Mouse (Mus musculus): ENCODE measurements around the gene Sim1. TPM values are rescaled to one million over a fixed set of nuclear protein-coding genes. Genes with fewer than 3 reads are reported as not detected.
A peak's percentile ranks its signal among the peaks of the same experiment; 100 is the strongest.

The Sim1 gene
- total RNA-seq, 2 experiments from 2014 or later = not detected

DNA sequence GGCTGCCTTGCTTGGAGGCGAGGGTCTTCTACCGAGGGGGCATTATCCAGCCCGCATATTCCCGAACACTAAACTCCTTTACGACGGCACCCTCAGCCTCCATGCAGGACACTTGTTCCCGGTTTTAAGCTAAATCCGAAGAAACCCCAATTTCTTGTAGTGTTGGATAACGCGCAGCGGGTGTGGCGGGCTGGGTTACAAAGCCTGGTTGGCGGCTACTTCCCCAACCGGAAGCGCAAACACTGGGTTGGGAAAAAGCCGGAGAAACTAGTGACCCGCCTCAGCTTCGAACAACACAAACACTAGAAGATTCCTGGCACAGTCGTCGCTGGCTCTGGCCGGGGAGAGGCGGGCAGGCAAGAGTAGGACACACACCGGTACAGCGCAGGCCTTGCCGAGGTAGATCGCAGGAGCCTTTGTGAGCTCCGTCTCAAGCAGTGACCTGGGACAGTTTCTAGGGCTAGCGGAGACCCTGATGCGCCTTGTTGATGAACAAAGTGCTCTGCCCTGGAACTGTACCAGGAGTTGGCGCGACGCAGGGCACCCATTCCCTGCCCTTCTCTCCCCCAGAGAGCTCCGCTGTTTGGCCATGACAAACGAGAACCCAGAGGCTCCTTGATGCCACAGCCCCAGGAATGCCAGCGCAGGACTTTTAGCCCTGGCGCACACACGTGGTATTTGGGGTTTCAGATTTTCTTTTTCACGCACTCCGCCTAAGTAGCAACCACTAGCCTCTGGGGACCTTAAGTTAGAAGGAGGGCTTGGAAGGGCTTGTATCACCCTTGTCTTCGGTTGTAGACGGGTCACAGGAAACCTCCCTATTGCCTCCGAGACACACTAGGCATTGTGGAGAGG is 6.4 kb downstream of the Sim1 start:
- ATAC-seq (replicated peaks; ENCODE audit: poor library complexity) = 0 out of 2 replicates have a peak, but pooled peaks have one; percentile 4

DNA sequence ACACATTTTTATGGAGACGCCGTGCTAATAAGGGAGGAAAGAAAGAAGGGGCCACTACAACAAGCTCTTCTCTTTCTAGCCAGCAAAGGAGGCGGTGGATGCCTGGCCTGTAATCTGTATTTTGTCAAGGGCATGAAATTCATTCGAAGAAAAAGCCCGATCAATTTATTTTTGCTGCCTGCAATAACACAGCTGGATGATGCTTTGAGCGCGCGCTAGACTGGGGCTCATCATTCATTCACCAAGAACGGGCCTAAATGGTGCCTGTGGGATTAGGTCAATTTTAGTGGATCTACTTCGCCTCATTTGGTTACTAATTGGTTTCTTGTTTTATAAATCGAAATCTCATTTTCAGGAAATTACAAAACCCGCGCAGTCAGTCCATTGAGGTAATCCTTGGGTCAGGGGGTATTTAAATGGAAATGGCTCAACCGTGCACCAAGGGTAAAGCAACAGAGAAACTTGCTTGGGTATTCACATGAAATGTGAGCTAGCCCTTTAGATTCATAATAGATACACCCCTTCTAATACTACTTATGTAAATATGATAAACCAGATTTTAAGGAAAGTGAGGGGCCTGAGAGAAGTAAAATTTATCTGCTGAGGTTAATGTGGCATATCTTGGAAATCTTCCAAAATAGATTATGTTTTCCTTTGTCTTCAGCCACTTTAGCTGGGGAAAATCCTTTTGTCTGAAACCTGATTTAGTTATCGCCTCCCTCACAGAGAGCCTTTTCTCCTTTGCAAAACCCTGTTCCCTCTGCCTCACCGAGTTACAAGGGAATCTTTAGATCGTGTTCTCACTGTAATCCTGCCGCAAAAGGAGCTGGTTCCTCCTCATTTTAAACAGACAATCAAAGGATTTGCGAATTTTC is 7.3 kb downstream of the Sim1 start:
- ATAC-seq (replicated peaks; ENCODE audit: poor library complexity) = no peak

DNA sequence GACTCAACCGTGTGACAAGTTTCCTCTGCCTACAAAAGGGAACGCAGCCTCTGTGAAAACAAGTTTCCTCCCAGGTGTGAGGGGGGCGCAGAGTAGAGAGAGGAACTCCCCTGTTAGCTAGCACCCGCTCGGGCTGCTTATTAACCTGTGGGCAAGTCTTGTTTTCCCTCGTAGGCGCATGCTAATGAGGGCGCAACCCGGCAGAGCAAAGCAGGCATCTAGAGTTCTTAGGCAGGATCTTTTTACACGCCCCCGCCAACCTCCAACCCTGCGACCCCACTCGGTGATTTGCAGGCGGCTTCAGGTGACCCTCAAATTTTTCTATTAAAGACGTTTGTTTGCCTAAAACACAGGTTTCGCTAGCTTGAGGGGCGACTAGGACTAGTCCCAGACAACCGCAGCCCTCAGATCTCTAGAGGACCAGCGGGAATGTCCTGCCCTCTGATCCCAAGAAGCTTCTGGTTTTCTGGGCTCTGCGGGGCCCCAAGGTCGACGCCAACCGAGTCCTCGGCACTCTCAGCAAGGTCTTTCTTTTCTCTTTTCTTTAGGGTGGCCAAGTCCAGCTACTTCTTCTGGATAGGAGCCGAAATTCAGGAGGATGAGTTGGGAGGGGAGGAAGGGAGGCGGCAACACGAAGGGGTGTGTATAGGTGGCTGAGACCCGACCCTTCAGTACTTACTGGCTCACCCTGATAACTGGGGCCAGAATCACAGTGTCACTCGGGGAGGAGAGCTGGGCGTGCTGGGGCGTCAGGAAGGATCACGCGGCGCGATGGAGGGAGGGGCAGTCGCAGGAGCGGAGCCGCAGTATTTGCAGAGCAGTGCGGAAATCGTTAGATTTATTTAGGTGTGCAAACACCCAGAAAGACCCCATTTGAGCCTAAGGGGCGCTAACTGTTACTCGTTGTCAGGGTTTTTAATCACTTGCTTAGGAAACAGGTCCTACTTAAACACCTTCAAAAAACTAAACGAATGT is 8.5 kb downstream of the Sim1 start:
- peak; percentile 14; the same call in 1 of the 2 replicates for ATAC-seq (replicated peaks; ENCODE audit: poor library complexity)

- ATAC-seq (replicated peaks; ENCODE audit: poor library complexity) = no peak
These were observed 9.6 kb downstream of the Sim1 start for GRCm38 (mm10) chr10:50903846-50904763.

- no peak for ATAC-seq (replicated peaks; ENCODE audit: poor library complexity)
These were observed 10.5 kb downstream of the Sim1 start for GRCm38 (mm10) chr10:50904764-50905701.

- peak; percentile 75 for ATAC-seq (replicated peaks; ENCODE audit: poor library complexity)
These were observed 15.8 kb downstream of the Sim1 start for GRCm38 (mm10) chr10:50910400-50910799.

DNA sequence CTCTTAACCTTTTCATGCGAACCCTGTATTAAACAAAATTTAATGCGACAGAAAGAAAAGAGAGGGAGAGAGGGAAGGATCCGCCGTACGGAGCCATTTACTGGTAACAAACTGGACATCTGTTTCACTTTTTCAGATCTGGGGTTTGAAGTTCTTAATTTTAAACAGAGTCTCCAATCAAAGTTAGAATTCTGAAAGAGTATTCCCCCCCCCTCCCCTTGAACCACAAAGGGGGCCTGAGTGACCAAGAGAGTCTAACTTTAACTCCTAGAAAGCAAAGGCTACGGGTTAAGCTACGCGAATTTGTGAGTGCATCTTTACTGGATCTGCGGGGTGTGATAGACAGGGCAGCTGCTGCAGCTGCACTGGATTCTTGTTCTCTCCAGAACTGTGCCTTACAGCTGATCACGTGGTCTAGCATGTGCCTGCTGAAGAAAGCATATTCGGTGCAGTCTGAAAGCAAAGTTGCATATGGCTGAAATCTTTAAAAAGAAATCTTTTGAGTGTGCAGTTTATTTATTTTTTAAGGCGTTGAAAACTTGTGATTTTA is 16.4 kb downstream of the Sim1 start:
- ATAC-seq (replicated peaks; ENCODE audit: poor library complexity) = no peak

DNA sequence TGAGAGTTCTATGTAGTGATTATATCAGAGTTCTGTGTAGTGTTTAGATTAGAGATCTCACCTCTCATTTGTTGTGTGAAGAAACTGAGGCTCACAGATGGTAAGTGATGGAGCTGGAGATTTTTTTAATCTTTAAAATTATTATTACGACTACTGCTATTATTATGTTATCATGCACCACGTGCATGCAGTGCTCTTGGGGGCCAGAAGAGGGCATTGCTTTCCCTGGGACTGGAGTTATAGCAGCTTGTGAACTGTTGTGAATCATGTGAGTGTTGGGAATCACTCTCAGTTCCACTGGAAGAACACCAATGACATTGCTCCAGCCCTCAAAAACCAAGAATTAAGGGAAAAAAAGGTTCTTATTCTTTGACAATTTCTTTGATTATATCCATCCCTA is 21.1 kb downstream of the Sim1 start:
- no peak for ATAC-seq (replicated peaks; ENCODE audit: poor library complexity)

DNA sequence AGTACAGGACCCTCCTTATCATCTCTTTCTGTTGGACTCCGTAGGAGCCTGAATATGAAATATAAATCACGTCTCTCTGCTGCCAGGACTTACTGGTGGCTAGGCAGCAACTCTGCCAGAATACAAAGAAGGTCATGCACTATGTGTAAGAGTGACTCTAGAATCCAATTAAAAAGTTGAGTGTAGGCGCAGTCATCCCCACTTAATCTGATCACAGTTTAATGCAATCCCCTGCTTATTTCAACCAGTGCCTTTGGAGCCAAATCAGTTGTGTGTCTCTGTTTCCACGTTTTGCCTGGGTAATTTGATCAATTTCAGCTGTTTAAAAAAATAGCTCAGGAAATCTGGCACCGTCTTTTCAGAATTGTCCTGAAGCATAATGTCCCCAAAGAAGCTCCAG is 34.7 kb downstream of the Sim1 start:
- no peak for ATAC-seq (replicated peaks; ENCODE audit: poor library complexity)

DNA sequence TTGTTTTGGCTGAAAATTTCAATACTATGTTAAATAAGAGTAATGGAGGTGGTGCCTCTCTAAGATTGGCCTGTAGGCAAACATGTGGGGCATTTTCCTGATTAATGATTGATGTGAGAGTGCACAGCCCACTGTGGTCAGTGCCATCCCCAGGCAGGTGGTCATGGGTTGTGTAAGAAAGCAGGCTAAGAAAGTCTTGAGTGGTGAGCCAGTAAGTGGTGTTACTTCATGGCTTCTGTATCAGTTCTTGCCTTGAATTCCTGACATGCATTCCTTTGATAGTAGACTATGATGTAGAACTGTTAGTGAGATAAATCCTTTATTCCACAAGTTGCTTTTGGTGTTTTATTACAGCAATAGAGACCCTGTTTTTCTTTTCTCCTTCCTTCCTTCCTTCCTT is 41.1 kb downstream of the Sim1 start:
- ATAC-seq (replicated peaks; ENCODE audit: poor library complexity) = no peak

- no peak for ATAC-seq (replicated peaks; ENCODE audit: poor library complexity)
These were observed 79.1 kb downstream of the Sim1 start for GRCm38 (mm10) chr10:50973625-50974024.

- no peak for ATAC-seq (replicated peaks; ENCODE audit: poor library complexity)
These were observed 87.3 kb downstream of the Sim1 start for GRCm38 (mm10) chr10:50981849-50982248.

GRCm38 (mm10) chr10:50983620-50984019 is 89.1 kb downstream of the Sim1 start:
- ATAC-seq (replicated peaks; ENCODE audit: poor library complexity) = no peak

- no peak for ATAC-seq (replicated peaks; ENCODE audit: poor library complexity)
These were observed 113.2 kb downstream of the Sim1 start for GRCm38 (mm10) chr10:51007798-51008197.

DNA sequence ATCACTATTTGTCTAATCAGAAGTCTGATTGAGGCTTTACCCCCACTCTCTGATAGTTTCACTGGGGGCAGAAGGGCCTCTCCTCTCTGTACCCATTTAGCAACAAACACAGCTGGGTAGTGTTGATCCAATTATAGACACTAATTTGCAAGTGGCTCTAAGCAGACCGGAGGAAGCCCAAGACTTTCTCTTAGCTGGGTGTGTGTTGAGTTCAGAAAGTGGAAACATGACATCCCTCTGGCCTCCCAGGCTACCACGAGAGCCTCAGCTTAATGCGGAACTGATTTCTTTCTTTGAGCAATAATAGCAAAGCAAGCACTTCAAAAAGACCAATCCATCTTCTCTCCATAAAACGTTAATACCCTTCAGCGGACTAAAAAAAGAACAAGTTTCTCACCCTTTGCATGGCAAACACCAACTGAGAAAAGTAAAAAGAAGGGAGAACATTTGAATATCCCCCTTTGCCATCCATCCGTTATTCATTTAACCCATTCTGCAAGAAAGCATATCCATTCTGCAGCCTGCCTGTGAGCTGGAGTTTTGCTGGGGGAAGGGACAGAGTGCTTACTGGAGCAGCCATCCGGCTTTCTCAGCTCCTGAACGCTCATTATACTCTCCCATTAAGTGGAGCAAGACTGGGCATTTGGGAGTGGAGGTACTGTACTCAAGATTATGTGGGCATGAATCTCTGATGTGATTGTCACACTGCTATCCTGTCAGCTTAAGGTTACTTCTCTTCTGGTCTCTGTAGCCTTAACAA is 117.0 kb downstream of the Sim1 start:
- no peak for ATAC-seq (replicated peaks; ENCODE audit: poor library complexity)

- ATAC-seq (replicated peaks; ENCODE audit: poor library complexity) = no peak
These were observed 120.3 kb downstream of the Sim1 start for GRCm38 (mm10) chr10:51014901-51015300.

DNA sequence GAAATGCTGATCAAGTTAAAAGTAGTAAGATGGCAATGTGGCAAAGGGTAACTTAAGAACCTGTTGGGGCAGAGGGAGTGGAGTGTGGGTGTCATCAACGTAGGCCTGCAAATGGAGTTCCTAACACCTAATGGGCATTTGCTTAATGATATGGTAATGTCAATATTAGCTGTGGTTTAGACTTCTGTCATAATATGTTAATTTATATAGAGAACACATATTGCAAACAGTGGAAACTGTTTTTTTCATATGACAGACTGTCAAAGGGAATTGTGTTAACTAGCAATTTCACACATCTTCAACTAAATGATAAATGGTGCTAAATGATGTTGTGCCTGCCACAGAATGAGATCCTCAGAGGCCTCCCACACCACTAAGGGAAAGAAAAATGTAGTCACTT is 120.8 kb downstream of the Sim1 start:
- ATAC-seq (replicated peaks; ENCODE audit: poor library complexity) = no peak

Data from megakaryocyte progenitor cell, adult 5-6 weeks (primary cell).